Mouse (Mus musculus) activated CD4-positive, CD25-positive, alpha-beta regulatory T cell, adult 4 months (primary cell): Measurements from ENCODE around the gene Olfr555. TPM values are rescaled to one million over a fixed set of nuclear protein-coding genes. Genes with fewer than 3 reads are reported as not detected.
A peak's percentile ranks its signal among the peaks of the same experiment; 100 is the strongest.
"Not testable (repeated sequence)": the region's sequence is repeated elsewhere in the genome, so short reads cannot be mapped to it uniquely, and the experiment has no call there.

Source experiments
- ATAC-seq: one replicate; pipeline ENCODE4 v1.8.0; 2017
- polyA plus RNA-seq, 2 experiments: library from polyadenylated mRNA; unstranded; fragments of 100-300 nt; shearing (Covaris generic); gene quantifications; one replicate each; pipeline ENCODE4 v1.2.1; 2017

The Olfr555 gene
- polyA plus RNA-seq: not detected

DNA sequence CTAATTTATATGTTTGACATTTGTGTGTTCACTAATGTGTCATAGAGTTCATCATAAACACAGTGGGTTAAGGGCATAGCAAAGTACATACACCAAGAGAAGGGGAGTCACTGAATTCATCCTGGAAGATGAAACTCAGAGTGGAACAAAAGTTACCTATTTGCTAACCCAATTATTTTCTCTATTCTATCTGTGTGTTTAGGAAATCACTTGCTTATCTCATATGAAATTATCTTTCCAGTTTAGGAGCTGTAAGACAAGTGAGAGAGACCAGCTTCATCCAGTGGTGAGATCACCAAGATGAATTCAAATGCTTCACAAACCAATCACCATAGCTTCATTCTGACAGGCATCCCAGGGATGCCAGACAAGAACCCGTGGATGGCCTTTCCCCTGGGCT lies at the start of gene Olfr555:
TSS of gene Olfr555 (plus strand) at position 301 of the 400 bp plus-strand sequence.
- ATAC-seq: no peak

DNA sequence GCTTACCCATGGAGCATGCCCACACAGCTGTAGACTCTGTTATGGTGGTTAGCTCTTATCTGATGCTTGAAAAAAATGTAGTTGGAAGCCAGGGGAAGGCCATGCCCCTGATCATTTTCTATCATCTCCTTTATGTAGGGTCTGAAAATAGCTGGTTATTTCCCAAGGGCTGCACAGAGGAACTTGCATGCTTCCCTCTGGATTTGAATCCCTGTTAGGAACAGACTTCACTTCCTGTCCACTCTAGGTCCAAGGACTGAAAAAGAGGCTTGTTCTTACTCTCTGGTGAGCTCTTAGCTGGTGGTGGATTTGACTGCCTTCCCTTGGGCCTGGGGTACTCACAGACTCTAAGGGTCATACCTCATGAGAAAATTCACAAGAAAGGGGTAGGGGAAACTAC lies 40.5 kb upstream of the Olfr555 start, which contains the start of gene Olfr553:
TSS of gene Olfr553 (minus strand) at position 101 of the 400 bp plus-strand sequence.
- ATAC-seq: no peak

DNA sequence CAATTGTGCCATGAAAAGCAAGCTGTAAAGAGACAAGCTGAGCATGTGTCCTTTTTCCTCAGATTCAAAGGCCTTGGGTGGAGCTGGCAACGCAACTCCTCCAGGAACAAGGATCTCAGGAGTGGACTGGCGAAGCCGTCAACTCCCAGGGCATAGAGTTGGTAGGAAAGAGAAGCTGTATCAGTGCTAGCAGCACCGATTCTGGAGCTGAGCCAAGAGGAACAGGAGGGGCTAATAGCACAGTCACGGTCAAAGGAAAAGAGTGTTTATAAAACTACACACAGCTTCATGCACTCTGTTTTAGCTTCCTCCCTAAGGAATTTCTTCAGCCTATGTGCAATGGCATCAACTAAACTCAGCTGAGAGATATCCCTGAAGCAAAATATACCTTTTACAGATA lies 39.0 kb upstream of the Olfr555 start:
- no peak for ATAC-seq

DNA sequence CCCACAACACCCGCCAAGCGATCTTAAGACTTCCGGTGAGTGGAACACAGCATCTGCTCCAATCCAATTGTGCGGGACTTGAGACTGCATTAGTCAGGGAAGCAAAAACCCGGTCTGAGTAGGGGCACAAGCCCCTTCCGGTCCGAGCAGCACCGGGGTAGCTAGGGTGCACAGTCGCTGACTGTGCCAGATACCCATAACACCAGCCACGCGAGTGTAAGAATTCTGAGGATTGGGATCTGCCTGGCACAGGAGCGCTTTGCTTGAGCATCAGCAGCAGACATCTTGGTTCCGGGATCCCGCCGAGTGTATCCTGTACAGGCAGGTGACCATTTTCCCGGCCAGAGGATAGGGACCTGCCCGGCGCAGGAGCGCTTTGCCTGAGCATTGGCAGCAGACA lies 38.3 kb upstream of the Olfr555 start:
- ATAC-seq: not testable (repeated sequence)

DNA sequence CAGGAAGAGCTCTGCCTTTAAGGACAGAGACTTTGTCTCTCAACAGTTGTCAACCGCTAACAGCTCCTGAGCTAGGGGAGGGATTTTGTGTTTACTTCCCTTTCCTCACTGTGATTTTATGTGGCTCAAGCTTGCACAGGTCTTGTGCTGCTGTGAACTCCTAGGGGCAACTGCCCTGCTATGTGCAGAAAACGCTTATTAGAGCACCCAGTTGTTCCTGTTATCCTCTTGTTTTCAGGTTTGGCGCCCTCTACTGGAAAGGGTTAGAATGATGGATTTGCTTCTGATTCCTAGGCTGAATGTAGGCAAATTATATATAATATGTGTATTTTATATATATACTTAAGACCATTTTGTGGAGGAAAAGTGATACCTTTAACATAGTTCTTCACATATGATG lies 22.0 kb upstream of the Olfr555 start:
- ATAC-seq: no peak

DNA sequence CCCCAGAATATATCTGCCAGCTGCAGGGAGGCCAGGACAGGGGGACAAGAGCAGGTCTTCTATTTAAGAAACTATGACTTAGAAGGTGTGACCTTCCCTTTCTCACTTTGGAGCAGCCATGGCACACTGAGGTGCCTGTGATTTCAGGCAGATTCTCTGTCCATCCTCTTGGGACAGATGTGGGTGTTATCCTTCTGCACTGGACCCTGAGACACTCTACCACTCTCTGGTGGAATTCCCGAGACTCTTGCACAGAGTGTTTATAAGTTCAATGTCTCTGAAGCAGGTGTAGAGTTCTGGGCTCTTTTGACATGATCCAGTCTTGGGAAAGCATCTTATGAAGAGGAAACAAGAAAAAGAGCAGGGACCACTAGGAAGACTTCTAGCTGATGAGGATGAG lies 20.5 kb upstream of the Olfr555 start, which contains the start of gene Olfr554:
TSS of gene Olfr554 (plus strand) at position 301 of the 400 bp plus-strand sequence.
- no peak for ATAC-seq

DNA sequence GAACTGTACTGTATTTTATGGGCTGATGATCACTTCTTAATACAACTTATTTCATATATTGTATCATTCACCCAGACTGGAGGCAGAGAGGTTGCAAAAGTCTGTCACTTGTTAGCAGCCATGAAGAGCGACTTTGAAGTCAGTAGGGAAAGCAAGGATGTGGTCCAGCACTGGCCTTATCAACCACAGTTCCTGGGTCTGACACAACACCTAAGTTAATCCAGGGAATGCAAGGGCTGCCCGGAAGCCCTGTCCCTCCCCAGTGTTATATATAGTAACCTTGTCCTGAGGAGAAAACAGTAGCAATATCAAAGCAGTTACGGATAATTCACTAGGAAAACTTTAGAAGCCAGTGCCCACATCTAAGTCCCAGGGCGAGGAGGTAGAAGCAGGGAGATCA lies 13.7 kb upstream of the Olfr555 start:
- ATAC-seq: not testable (repeated sequence)

DNA sequence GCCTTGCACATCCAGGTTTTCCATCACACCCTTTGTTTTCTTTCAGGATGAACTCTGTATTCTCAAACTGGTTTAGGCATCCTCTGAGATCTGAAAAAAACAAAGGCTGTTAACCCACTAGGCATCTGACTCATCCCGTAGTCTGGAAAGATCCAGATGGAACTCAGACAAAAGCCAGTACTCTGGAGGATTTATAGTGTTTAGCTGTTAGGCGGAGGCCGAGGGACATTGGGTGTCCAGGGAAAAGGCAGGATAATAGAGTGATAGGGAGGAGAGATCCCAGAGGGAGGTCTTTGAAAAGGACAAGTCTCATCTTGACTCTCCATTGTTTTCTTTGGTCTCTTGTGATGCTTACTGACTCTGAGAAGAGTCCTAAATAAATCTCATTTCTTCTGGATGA lies 6.0 kb downstream of the Olfr555 start, which contains the start of gene Olfr556:
TSS of gene Olfr556 (plus strand) at position 301 of the 400 bp plus-strand sequence.
- ATAC-seq: no peak

DNA sequence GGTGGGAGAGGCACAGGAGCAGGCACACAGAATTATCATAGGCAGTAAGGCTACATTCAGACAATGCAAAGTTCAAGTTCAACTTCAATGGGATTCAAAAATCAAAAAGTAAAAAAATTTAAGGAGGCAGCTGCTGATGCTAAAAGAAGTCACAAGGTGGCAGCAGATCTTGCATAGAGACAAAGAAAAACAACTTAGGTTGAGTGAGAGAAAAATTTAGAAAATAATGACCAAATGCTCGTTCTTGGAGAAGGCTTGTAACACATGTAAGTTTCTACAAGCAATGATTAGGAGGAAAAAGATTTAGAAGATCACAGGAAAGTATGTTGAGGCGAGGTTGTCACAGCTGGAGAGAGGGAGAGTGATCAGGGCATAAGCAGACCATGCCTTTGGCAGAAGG lies 6.8 kb downstream of the Olfr555 start:
- ATAC-seq: no peak

DNA sequence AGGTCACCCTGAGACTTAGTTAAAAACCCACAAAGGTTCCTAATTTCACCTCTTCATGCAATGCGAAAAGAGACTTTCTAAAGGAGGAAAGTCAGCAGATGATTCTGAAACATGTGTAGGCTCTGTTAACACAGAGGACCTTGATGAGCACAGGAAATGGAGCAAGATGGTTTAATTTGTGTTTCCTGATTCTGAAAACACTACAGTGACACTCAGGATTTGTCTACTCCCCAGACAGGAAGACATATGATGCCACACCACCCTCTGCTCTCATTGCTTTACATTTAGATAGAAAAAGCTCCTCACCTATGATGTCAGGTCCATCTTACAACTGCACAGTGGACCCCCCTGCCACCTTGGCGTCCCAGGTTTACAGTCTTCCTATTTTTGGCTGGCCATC lies 17.6 kb downstream of the Olfr555 start:
- no peak for ATAC-seq

DNA sequence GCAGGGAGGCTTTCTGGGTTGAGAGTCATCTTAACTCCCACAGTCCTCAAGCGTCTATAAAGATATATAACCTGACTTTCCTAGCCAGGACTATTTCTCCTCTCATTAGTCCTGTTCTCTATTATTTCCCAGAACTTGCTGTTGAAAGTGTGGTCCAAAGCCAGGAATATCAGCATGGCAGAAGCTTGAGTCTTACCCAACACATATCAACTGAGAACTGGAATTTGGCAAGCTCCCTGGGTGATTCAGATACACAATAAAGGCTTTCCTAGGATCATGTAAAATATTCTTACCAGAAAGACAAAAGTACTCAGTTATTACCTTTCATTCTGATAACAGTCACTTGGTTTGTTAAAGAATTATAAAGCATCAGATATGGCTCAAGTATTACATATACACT lies 23.3 kb downstream of the Olfr555 start:
- ATAC-seq: no peak

DNA sequence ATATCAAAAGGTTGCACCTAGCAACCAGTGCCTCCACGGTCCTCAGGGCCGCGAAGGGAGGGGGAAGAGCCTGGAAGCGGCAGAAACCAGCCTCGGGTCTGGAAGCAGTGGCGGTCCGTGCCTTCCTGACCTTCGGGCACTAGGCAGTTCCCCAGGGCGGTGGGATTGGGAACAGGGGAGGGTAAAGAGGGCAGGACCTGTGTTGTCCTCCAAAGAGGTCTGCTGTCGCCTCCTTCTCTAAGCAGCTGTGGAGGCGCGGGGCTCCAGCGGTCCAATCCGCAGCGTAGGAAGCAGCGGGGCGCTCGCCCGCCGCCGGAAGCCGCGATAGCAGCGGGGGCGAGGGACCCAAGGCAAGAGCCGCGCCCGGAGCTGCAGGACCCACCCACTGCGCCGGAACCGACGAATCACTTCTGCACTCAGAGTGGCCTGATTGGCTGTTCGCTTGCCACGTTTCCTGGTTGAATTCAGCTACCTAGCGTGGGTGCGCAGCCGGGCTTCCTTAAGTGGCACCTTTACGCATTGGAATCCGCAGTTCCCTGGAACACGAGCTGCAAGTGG lies 28.4 kb downstream of the Olfr555 start, which contains the start of gene Trim68:
TSS of gene Trim68 (minus strand) at position 384 of the 558 bp plus-strand sequence.
- ATAC-seq: peak; percentile 100

DNA sequence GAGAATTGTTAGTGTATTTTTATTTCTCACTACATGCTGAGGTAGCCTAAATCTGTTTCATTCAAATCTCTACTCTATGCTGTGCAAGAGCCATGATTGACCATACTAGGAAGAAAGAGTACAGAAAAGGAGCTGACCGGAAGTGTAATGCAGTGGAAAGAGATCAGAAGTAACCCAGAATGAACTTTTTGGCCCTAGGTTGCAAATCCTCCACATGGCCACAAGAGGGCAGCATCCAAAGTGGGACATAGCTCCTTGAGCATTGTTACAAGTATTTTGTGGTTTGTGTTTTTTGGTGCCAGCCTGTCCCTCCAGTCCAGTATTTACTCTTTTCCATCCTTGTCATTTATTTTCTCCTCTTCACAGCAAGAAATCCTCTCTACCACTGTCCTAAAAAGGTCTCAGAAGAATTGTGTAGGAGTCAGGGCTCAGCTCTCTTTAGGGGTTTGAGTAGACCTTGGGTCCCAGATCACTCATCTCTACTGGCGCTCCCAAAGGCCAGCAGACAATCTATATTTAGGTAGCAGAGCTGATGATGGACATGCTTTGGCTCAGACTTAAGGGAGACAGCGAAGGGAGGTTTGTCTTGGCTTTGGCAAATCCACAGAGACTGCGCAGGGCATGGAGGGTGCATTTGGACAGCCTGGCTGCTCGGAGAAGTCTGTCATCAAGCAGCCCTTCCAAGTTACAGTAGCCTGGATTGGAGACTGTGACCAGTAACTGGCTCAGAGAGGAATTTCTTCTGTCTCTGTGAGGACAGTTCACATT lies 36.9 kb downstream of the Olfr555 start, which contains the start of gene Olfr557:
TSS of gene Olfr557 (plus strand) at position 553 of the 768 bp plus-strand sequence.
- peak; percentile 76 for ATAC-seq

DNA sequence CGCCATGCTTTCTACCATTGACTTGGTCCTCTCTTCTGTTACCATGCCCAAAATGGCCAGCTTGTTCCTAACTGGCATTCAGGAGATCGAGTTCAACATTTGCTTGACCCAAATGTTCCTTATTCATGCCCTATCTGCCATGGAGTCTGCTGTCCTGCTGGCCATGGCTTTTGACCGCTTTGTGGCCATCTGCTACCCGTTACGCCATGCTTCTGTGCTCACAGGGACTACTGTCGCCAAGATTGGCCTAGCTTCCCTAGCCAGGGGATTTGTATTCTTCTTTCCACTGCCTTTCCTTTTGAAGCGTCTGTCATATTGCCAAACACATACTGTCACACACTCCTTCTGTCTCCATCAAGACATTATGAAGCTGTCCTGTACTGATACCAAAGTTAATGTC lies 39.8 kb downstream of the Olfr555 start:
- ATAC-seq: no peak

DNA sequence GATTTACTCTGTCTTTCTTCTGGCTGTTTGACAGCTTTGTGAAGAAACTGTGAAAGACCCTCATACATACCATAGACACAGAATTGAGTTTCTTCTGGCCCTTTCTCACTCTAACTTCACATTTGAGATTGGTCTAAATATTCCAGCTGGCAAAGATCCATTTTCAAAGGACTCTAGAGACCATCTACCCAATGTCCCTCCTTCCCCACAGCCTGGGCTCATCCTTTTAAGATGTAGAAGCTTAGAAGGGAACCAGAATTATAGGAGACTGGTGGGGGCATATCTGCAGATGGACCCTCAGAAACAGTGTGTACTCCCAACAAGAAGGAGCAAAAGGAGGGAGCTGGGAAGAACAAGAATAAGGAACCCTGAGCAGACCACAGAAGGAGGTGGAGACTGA lies 43.3 kb downstream of the Olfr555 start, which contains the start of gene Olfr558:
TSS of gene Olfr558 (plus strand) at position 301 of the 400 bp plus-strand sequence.
- ATAC-seq: no peak

Other genes with a start within 250 kb of the Olfr555 start
- gene Rrm1, start 217.1 kb upstream of the Olfr555 start, polyA plus RNA-seq: 10 to 100 TPM; 82.6 to 87.8 TPM
- under 1 TPM in 1 of 2 experiments, not detected in 1; 0.29 TPM for gene Olfr543, start 177.1 kb upstream of the Olfr555 start, polyA plus RNA-seq
- under 1 TPM in 1 of 2 experiments, not detected in 1; 0.17 TPM for gene Olfr544, start 170.5 kb upstream of the Olfr555 start, polyA plus RNA-seq
- not detected for gene Olfr545, start 159.2 kb upstream of the Olfr555 start, polyA plus RNA-seq
- not detected for gene Olfr547, start 124.1 kb upstream of the Olfr555 start, polyA plus RNA-seq
- gene Olfr548-ps1, start 117.9 kb upstream of the Olfr555 start, polyA plus RNA-seq: not detected
- not detected for gene Olfr549, start 109.0 kb upstream of the Olfr555 start, polyA plus RNA-seq
- 10 to 100 TPM in 1 of 2 experiments, 1 to 10 TPM in 1; 9.7 to 10.3 TPM for gene Trim21, start 93.3 kb upstream of the Olfr555 start, polyA plus RNA-seq
- under 1 TPM in 1 of 2 experiments, not detected in 1; 0.11 TPM for gene Olfr550, start 87.4 kb upstream of the Olfr555 start, polyA plus RNA-seq
- gene Olfr551, start 66.9 kb upstream of the Olfr555 start, polyA plus RNA-seq: under 1 TPM in 1 of 2 experiments, not detected in 1; 0.08 TPM
- gene Olfr552, start 61.1 kb upstream of the Olfr555 start, polyA plus RNA-seq: not detected
- gene Olfr553, start 40.6 kb upstream of the Olfr555 start, polyA plus RNA-seq: not detected
- not detected for gene Olfr554, start 20.4 kb upstream of the Olfr555 start, polyA plus RNA-seq
- under 1 TPM in 1 of 2 experiments, not detected in 1; 0.12 TPM for gene Olfr556, start 6.1 kb downstream of the Olfr555 start, polyA plus RNA-seq
- gene Trim68, start 28.5 kb downstream of the Olfr555 start, polyA plus RNA-seq: 1 to 10 TPM; 9.2 to 9.3 TPM
- gene Olfr557, start 37.1 kb downstream of the Olfr555 start, polyA plus RNA-seq: not detected
- gene Olfr558, start 43.4 kb downstream of the Olfr555 start, polyA plus RNA-seq: not detected
- not detected for gene Olfr33, start 60.2 kb downstream of the Olfr555 start, polyA plus RNA-seq
- gene Olfr559, start 68.7 kb downstream of the Olfr555 start, polyA plus RNA-seq: not detected
- not detected for gene Olfr560, start 100.5 kb downstream of the Olfr555 start, polyA plus RNA-seq
- not detected for gene Olfr78, start 100.6 kb downstream of the Olfr555 start, polyA plus RNA-seq
- not detected for gene Olfr561, start 112.4 kb downstream of the Olfr555 start, polyA plus RNA-seq
- gene Olfr564, start 144.7 kb downstream of the Olfr555 start, polyA plus RNA-seq: not detected
- under 1 TPM in 1 of 2 experiments, not detected in 1; 0.16 TPM for gene Olfr566, start 199.9 kb downstream of the Olfr555 start, polyA plus RNA-seq
- gene Olfr568, start 218.3 kb downstream of the Olfr555 start, polyA plus RNA-seq: not detected
- not detected for gene Olfr569, start 232.1 kb downstream of the Olfr555 start, polyA plus RNA-seq
- gene Olfr570, start 235.8 kb downstream of the Olfr555 start, polyA plus RNA-seq: not detected